Mouse (Mus musculus) embryonic fibroblast, embryonic 13.5 days (primary cell): ENCODE measurements at regions not wholly inside any gene's neighbourhood (a gene's known extent, or its start where the extent isn't known, plus 50 kb on each side); places are given as distances from the start of the nearest gene placed in this dataset.

Source experiments
- H3K27ac ChIP-seq: 2 replicates; pipeline ENCODE4 v1.5.1; 2012; ENCODE audit warnings: low read length, control low read depth, inconsistent platforms; ENCODE audit not compliant: insufficient read depth
- H3K4me1 ChIP-seq: 2 replicates; pipeline ENCODE4 v1.6.1; 2011; ENCODE audit warnings: low read length; ENCODE audit not compliant: control insufficient read depth, insufficient read depth
- H3K4me3 ChIP-seq: 2 replicates; pipeline ENCODE4 v1.5.1; 2011; ENCODE audit warnings: mild to moderate bottlenecking, control low read depth, low read length; ENCODE audit not compliant: insufficient read depth
- CTCF ChIP-seq: IDR thresholded peaks from 2 replicates; pipeline ENCODE4 v1.5.1; 2011; ENCODE audit warnings: mild to moderate bottlenecking, control low read depth, low read length, moderate library complexity, borderline replicate concordance; ENCODE audit not compliant: insufficient read depth
- POLR2A ChIP-seq: IDR thresholded peaks from 2 replicates; pipeline ENCODE4 v1.6.1; 2011; ENCODE audit warnings: low read depth, mild to moderate bottlenecking, control low read depth, low read length, moderate library complexity

GRCm38 (mm10) chr8:117862318-117862717, 60.6 kb upstream of the Mphosph6 start:
- Histone ChIP-seq H3K4me3 (no peak overlapping the region), H3K4me1 (no peaks in the 10 kb centered on the region), H3K27ac (no peak overlapping the region)
- no peak for TF ChIP-seq POLR2A
- TF ChIP-seq CTCF, result no peak

- Histone ChIP-seq H3K4me3 (no peak overlapping the region), H3K4me1 (no peaks in the 10 kb centered on the region), H3K27ac (no peak overlapping the region)
- TF ChIP-seq CTCF, result no peak
- TF ChIP-seq POLR2A, result no peak
Observed at GRCm38 (mm10) chr8:117859734-117860133, 58.0 kb upstream of the Mphosph6 start.

DNA sequence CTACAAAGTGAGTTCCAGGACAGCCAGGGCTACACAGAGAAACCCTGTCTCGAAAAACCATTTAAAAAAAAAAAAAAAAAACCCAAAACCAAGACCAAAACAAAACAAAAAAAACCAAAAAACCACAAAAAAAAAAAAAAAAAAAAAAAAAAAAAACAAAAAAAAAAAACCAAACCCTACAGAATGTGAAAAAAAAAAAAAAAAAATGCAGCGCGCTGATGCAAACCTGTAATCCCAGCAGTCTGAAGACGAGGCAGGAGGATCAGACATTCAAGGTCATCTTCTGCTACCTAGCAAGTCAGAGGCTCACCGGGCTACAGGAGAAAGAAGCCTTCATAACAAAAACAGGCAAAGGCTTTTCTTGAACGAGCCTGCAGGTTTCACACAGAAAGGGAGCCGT, 57.4 kb upstream of the Mphosph6 start:
- H3K4me3 ChIP-seq, result no peak overlapping the region
- TF ChIP-seq POLR2A (no peak), CTCF (no peak)
- no peak overlapping the region for H3K27ac ChIP-seq
- no peaks in the 10 kb centered on the region for H3K4me1 ChIP-seq

DNA sequence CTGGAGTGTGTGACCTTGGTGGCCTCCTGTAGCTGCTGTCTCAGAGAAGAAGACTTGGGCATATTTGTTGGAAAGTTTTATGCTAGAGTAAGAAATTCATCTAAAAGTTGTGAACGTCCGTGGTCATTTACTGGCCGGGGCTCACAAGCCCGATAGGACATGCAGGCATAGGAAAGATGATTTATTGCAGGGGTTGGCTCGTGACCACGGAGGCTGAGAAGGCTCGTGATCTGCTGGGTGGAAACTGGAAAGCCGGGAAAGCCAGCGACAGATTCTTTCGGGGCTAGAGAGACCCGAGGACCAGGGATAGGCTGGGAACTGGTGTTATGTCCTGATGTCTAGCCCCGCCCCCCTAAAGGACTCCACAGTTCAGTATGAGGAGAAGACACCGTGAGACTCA, 54.4 kb upstream of the Mphosph6 start:
- Histone ChIP-seq H3K4me1 (no peaks in the 10 kb centered on the region), H3K4me3 (no peak overlapping the region), H3K27ac (no peak overlapping the region)
- TF ChIP-seq CTCF, result no peak
- TF ChIP-seq POLR2A, result no peak

DNA sequence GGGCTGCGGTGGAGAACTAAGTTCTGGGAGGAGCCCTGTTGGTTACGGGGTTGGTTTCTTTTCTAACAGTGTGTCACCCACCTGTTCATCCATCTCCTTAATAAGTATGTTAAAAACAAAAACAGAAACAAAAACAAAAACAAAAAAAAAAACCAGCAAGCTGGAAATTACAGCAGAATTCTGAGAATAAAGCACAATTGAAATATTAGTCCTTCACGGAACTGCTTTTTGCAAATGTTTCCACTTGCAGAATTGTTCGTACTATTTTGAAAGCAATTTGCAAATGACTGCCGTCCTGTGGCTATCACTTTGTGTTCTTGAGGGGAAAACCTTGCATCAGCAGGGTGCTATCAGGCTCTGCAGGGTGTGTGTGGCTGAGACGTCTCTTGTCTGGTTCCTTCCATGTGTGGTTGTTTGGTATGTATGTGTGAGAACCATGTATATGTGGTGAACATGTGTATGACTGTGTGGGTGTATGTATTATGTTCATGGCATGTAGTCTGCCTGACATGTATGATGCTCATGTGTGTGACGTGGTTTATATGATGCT, 53.3 kb upstream of the Mphosph6 start:
- Histone ChIP-seq H3K27ac (no peak overlapping the region), H3K4me1 (no peaks in the 10 kb centered on the region), H3K4me3 (no peak overlapping the region)
- TF ChIP-seq CTCF, result no peak
- no peak for TF ChIP-seq POLR2A

DNA sequence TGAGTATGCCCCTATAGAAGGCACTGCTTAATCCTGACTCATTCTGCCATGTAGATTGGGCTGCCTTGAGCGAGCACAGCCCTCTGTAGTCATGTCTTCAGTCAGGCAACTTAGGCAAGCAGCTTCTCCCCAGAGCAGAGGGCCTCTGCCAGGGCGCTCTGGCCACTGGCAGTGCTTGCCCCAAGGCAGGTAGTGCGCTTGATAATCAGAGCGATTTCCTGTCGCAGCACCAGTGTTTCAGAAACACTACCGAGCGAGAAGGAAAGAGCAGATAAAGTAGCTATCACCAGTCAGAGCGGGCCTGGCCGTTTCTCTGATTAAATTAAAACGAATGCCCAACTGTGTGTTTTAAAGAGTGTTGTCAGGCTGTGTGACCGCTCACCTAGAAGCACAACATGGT, 52.6 kb upstream of the Mphosph6 start:
- H3K4me3 ChIP-seq, result no peak overlapping the region
- H3K4me1 ChIP-seq, result no peaks in the 10 kb centered on the region
- TF ChIP-seq POLR2A (no peak), CTCF (no peak)
- no peak overlapping the region for H3K27ac ChIP-seq

GRCm38 (mm10) chr8:117853408-117853807, 51.7 kb upstream of the Mphosph6 start:
- no peak overlapping the region for H3K27ac ChIP-seq
- H3K4me1 ChIP-seq, result no peaks in the 10 kb centered on the region
- no peak overlapping the region for H3K4me3 ChIP-seq
- no peak for TF ChIP-seq POLR2A
- no peak for TF ChIP-seq CTCF

DNA sequence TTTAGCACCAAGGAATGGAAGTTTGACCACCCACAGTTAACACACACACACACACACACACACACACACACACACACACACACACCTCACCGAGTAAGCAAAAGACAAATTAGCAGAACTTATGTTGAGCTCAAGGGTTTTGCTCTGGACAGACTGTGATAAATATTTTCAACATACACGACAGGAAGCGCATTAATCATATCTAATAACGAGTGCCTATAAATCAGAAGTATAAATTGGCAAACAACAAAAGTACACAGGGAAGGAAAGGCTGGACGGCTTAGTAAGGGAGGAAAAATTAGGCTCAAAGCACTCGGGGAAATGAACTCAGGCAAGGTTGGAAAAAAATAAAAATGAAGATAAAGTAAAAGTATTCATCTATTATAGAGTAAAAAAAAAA, 50.8 kb upstream of the Mphosph6 start:
- TF ChIP-seq CTCF (no peak), POLR2A (no peak)
- Histone ChIP-seq H3K4me3 (no peak overlapping the region), H3K4me1 (no peaks in the 10 kb centered on the region), H3K27ac (no peak overlapping the region)
